Mouse (Mus musculus): ENCODE results near the gene Iah1.

DNA sequence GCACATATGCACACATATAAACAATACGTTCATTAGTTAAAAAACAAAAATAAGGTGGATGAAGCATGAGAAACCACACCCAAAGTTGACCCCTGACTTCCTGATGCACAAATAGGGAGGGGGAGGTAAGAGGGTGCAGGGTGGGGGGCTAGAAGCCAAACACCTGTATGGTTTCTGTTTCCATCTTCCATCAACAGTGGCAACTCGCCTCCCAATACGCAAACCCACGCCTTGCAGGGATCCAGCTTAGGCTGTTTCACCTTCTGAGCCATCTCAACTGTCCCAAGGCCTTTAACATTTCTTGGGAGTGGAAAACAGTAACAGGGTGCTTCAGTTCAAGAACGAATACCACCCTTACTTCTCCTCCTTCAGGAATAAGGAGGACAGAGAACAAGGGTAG is 21.0 kb downstream of the Iah1 start:
- TF ChIP-seq CTCF (IDR thresholded peaks at IDR 0.05; ENCODE audit: low read depth): no peak
- no peak for TF ChIP-seq EP300 (IDR thresholded peaks at IDR 0.05; ENCODE audit: low read depth)

Data from liver, postnatal 0 days (tissue).